Mouse (Mus musculus) MEL-GATA-1-ER (cell line): ENCODE measurements around the gene Gm14406.
"Not testable (repeated sequence)": the region's sequence is repeated elsewhere in the genome, so short reads cannot be mapped to it uniquely, and the experiment has no call there.

Experiments
- DNase-seq: peaks from one replicate; pipeline ENCODE4 v3.0.0-alpha.2; 2012; ENCODE audit warnings: low read depth; ENCODE audit errors: extremely low read depth

Gene Gm14406

DNA sequence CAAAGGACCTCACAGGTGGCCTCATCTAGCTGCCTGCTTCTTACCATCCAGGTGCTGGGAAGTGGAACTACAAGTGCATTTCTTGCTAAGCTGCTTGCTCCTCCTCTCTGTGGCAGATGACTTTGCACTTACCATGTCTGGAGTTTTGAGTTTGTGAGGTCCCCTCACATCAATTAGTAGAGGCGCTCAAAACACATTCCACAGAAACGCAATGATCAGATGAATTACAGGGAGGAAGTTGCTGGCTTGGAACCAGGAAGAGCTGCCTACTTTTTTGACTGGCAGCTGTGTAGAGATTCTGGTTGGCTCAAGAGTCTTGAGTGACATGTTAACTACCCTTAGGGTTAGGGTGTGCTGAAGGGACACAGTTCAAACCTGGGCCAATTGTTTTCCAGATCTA is at the start of gene Gm14406:
Gene Gm14406, minus strand, starts transcription at position 213 of the 400 bp plus-strand sequence.
- not testable (repeated sequence) for DNase-seq

DNA sequence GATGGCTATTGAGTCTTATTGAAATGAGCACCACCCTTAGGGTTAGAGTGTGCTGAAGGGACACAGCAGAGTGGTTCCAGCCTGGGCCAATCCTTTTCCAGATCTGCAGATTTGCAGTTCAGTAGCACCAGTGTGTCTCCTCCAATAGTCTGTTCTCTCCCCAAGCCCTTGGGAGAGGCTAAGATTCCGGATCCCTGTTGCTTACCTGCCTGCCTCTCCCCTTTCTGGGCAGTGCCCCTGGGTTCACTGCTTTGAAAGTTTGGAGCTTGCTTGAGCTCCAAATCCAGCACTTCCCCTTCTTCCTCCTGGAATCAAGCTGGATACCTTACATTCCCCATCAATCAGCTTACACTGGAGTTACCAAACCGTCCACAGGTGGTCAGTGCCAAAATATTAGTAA is 2.9 kb downstream of the Gm14406 start:
- DNase-seq = not testable (repeated sequence)

- DNase-seq = not testable (repeated sequence)
These were observed 18.6 kb downstream of the Gm14406 start for GRCm38 (mm10) chr2:177559365-177559764.

- DNase-seq = not testable (repeated sequence)
These were observed 22.7 kb downstream of the Gm14406 start for GRCm38 (mm10) chr2:177555261-177555660.

- not testable (repeated sequence) for DNase-seq
These were observed 40.3 kb downstream of the Gm14406 start for GRCm38 (mm10) chr2:177537717-177538116.

GRCm38 (mm10) chr2:177537141-177537540 is 40.9 kb downstream of the Gm14406 start:
- not testable (repeated sequence) for DNase-seq

DNA sequence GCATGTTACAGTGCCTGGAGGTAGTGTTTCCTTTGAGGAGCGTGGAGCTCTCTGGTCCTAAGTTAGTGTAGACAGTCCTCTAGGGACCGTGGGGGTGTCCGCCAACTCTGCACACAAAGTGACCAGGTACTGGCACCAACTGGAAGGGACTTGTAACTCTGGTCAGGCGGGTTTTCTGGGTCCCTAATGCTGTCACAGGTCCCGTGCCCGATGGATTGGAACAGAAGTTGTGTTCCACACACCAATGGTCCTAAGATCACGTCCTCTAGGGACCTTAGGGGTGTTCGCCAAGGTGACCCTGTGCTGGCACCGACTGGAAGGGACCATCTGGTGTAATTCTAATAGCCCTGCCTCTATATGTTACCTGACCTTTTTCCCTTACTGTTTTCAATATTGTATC is 42.1 kb downstream of the Gm14406 start:
- no peak for DNase-seq

DNA sequence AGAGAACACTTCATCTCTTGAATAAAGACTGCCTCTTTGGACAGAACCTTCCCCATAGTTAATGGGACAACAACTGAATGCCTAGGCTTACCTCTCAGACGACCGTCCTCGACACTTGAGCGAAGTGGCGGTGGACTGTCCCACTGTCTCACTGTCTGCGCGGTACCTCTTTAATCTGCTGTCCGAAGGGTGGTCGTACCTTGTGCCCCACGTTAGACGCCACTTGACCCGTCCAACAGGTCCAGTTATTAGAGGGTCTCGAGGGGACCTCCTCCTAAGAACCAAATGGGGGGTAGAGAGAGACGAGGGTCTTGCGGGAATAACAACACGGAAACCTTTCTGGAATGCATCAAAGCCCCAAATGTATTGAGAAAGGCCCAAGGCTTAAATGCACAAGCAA is 53.8 kb downstream of the Gm14406 start:
- not testable (repeated sequence) for DNase-seq

- DNase-seq = not testable (repeated sequence)
These were observed 54.3 kb downstream of the Gm14406 start for GRCm38 (mm10) chr2:177523674-177524073.

- no peak for DNase-seq
These were observed 54.9 kb downstream of the Gm14406 start for GRCm38 (mm10) chr2:177523061-177523460.

DNA sequence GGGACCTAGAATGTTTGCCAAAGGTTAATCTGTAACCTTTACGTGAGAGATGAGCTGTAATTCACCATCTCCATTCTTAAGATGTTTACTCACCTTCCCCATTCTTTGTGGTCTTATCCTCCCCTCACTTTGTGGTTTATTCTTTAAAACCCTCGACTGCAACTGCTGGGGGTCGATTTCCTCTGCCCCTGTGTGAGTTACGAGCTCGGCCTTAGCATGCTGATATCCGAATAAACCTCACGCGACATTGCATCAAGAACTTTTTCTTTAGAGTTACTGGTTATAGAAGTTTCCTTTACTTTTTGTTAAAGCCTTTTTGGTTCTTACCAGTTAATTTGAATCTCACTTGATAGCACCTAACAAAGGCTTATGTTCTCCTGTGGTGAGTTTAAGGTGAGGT is 58.0 kb downstream of the Gm14406 start:
- no peak for DNase-seq
